Mouse (Mus musculus) kidney, adult 11 months (tissue): ENCODE results near the gene Sox5.

Source experiments
- DNase-seq: peaks from one replicate; pipeline ENCODE4 v3.0.0; 2022

Sox5 gene

DNA sequence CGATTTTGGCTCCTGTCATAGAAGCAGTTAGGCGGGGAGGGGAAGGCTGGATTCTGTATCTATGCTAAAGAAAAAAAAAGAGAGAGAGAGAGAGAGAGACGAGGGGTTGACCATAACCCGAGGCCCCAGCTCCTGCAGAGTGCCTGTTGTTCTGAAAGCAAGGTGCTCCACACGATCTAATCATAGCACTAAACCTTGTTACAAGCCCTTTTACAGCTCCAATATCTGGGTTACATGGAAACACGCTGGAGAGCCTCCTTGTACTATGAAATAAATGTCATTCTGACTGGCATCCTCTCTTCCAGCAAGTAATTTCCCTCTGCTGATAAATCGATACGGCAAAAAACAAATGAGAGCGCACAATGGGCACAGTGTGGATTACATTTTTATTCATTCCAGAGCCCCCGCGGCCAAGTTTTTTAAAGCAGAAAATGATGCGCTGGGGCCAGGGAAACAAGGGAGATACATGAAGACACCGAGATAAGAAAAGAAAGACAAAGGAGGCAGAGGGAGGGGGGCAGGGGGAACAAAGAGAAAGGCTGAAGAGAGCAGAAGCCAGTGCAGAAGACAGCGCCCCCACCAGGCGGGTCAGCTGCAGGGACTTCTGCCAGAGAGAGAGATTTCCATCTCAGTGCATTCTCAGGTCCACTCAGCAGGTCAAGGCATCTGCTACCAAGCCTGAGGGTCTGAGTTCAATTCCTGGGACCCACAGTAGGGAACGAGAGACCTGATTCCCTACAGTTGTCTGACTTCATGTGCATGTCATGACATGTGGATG is 304.3 kb downstream of the Sox5 start:
- no peak for DNase-seq

DNA sequence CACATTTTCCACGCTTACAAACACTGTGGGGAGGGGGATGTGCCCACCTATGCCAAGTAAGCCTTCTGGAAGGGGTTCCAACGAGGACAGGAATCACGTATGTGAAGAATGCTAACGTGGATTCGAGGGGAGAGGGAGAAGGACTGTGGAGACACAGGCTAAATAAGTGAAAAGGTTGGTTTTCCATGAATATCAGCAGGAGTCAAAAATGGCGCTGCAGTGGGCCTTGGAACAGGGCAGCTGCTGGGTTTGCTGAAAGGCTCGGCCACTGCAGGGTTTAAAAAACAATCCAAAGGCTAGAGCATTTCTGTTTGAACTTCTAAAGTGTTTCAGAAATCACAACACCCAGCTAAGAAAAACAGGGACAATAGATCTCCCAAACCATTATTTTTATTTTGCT is 308.3 kb downstream of the Sox5 start:
- no peak for DNase-seq

DNA sequence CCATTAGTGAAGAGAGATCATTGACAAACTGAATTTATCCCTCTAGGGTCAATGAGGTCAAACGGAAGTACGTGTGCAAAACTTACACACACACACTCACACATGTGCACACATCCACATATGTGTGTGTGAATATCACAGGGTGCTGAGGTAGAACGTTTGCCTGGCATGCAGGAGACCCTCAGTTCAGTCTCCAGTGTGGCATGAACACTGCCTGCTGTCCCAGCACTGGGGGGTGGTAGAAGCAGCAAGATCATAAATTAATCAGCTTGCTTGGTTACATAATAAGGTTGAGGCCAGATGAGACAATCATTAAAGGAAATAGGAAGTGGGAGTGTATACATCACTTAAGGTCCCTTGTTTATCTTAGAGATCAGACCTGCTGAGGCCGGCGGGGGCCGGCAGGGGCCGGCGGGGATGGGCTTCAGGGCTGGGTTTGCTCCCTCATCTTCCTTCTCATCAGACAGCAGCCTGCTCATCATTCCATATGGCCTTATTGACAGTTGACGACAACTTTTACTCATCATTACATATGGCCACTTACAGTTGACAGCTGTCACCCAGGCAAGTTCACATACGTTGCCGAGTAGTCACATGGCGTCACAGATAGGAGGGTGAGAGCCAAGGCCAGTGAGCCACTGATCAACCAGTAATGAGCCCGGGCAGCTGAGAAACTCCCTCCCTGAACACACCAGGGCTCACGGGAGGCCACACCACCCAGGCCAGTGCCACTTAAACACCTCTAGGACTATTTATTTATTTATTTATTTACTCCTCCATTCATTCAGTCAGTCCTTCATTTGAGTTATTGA is 309.5 kb downstream of the Sox5 start:
- DNase-seq: no peak

DNA sequence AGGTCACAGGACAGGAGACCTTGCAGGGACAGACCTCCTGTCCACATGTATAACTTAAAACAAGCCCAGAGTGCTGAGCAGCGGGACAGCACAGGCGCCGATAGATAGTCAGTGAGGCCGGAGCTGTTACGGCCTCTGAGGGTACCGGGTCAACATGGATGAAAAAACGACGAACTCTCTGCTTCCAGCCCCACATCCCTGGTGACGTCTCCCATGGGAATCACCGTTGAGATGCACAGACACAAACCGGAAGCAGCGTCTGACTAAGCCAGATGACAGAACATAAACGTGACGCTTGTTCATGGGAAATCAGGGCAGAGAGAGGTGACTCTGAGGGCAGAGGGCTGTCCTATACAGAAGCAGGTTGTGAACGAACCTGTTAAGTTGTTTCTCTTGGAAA is 315.1 kb downstream of the Sox5 start:
- no peak for DNase-seq

DNA sequence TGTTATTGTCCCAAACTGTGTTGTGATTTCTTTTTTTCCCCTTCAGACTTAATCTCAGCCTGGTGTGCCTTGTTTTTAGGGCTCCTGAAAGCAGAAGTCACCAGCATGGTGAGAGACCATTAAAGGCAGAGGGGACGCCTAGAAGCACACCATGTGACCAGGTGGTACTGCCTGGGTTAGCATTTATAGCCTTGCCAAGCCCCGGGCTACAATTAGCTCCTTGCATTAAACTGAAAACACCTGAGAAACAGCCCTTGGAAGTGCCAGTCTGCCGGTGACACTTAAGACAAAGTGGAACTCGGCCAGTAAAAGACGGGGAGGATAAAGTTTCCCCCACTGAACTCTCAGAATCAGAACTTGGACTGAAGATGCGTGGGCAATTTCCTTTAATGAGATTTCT is 318.1 kb downstream of the Sox5 start:
- peak; percentile 5 for DNase-seq

DNA sequence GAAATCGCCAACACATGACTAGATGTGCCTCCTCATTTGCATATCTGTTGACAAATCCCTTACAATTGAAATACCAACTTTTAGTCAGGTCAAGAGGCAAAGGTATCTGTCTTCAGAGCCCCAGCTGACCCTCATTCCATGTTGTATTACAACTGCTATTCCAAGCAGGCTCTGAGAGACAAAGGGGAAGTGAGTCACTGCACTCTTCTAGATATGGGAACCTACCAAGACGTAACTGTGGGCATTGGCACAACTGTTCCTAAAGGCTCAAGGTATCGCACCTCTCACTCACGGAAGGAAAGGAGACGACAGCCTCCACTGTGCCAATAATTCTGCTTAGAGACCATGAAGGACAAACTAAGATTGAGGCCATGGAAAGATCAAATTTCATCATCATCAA is 318.5 kb downstream of the Sox5 start:
- DNase-seq: no peak

DNA sequence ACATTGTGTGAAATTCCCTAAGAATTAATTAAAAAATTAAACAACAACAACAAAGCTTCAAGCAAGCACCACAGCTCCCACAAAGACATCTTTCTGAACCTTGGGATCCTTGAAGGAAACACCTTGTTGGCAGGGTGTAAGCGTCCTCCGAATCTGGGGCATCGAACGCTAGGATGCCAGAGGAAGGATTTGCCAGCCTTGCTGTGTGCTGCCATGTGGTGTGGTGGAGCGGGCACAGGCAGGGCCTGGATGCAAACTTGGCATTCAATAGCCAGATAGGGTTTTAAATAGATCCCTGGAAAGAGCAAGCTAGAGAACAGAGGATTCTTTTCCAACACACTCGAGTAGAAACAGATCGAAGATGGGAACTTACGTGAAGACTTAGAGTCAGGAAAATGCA is 322.3 kb downstream of the Sox5 start:
- DNase-seq: no peak

DNA sequence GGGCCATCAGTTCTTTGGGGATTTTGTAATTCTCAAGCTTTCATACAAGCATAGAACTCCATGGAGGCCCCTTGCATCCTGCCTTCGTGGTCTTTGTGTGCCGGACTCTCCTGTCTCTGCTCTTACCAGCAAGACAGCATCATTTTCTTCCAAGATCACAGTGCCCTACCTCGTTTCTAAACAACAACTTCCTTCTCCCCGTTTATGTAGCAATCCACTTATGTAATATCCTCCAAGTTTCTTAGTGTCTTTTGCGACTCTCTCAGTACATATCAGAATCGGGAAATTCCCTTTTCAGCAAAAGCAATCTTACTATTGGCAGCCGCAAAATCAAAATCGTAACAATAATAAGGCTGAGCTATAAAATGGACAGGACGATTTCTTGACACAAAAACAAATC is 324.3 kb downstream of the Sox5 start:
- no peak for DNase-seq

DNA sequence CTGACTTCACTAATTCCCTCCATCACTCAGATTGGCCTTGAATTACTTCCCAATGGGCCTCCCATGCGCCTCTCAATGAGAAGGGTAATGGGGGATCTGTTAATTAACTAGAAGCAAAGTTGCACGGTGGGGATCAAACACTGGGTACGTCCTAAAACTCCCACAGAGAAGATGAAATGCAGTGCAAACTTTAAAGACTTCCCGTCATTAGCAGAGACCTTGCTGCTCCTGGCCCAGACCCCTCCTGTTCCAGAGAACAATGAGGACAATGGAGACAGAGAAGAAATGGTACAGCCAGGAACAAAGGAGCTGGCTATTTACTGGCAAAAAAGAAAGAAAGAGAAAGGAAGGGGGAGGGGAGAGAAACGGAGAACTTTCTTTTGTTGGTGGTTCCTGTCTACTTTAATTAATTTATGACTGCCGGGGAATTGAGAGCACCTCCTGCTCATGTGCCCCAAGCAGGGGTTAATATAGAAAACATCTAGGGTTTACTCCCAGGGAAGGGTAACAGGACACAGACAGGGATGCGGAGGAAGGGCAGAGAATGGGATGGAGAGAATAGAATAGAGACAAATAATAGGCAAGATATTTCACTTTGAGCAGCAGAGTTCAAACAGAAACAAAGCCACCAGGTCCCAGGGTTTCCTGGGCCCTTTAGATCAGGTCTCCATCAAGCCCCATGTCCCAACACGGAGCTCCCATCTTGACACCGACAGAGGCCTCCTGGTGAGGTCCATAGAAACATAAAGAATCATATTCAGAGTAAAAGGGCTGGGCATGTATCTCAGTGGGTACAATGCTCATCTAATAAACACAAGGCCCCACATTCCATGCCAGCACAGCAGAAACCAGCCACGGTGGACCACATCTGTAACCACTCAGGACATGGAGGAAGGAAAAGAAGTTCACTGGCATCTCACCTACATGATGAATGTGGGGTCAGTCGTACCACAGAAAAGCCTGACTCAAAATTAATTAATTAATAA is 327.2 kb downstream of the Sox5 start:
- no peak for DNase-seq

DNA sequence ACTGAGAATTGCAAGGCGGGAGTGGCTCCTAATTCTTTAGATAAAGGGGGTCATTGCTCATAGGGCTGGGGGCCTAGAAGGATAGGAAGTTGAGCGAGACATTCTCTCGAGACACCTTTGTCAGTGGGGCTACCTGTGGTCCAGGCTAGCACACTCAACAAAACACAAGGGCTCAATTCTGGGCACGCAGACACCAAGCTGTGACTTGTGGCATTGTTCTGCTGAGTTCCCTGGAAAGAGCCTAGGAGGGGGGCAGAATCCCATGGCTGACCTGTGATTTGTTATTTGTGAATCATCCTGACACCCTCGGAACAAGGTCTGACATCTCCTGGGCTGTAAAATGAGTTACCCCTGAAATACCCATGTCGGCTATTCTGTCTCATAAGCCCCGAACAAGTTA is 328.2 kb downstream of the Sox5 start:
- no peak for DNase-seq

DNA sequence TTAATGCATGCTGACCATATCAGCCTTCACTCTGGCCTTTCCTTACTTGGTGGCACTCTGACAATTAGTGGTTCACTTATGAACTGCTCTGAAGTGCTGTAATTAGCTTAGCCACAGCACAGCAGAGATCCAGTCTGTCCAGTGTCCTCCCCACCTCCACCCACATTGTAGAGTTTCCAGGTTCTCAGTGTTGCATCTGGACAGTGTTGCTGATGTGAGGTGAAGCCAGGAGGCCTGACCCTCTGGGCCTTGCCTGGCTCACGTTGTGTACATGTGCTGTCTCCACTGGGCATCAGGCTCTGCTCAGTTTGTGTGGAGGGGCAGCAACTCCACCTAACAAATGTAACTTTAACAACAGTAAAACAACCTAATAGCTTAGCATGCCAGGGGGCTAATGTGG is 328.6 kb downstream of the Sox5 start:
- DNase-seq: no peak

DNA sequence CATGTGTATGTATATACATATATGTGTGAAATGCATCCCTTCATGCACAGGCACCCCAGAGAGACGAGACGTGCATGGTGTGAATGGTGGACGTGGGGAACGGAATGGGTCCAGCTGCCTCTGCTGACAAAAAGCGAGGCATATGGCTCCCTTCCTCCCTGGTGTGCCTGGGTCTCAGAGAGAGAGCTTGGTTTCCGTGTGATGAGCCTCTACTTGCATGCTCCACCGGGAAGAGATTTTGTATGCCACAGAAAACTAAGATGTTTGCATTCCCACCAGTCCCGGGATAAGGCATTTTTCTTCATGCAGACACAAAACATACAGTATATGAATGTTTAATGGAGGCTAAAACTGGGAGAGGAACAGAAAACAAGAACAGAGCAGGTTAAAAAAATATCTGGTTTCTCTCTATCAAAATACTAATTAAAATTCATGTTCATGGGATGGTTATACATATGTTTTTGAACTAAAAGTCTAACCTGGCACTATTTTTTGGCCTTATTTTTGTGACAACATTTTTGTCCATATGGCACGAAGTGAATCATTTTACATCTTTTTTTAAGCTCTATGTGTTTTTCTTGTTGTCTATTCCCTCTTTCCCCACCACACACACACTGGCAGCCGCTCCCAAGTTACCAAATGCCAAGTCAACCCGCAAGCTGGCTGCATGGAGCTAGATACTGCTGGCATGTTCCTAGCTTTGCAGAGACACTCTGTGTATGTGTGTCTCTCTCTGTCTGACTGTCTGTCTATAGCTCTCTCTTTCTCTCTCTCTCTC is 329.4 kb downstream of the Sox5 start:
- DNase-seq: no peak

DNA sequence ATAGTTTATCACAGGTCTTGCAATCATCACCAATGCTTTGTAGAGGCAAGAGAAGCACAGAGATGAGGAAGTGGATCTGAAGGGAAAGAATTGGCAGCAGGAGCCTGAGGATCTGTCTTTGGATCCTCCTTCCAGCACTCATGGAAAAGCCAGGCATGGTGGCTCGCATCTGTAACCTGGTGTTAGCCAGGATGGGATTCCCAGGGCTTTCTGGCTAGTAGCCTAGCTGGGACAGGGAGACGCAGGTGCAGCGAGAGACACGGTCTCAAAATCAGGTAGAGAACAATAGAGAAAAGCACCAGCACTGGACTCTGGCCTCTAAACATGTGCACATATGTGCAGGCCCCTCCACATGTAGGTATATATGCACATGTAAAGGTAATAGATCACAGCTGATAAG is 330.1 kb downstream of the Sox5 start:
- no peak for DNase-seq

DNA sequence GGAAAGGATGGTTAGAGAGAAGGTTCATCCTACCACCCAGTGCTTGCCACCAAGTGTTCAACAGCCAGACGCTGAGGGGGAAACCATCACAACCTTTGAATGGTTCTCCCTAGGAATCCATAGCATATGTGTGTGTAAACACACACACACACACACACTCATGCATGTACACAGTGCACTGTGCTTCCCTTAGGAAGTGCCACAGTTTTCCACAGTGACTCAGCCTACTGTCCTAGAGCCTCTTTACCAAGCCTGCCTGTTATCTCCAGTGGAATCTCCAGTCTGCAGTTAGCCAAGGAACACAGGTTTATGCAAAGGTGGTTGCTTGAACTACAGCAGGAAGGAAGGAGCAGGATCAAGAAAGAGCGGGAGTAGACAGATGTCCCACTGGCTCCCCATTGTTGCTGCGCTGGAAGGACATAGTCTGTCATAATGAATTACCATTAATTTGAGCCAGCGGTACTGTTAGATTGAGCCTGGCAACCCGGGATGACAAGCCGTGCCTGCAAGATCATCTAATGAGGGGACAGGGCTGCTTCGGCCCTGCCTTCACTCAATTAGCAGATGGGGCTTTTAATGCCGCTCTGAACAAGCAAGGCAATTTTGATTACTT is 335.9 kb downstream of the Sox5 start:
- no peak for DNase-seq

DNA sequence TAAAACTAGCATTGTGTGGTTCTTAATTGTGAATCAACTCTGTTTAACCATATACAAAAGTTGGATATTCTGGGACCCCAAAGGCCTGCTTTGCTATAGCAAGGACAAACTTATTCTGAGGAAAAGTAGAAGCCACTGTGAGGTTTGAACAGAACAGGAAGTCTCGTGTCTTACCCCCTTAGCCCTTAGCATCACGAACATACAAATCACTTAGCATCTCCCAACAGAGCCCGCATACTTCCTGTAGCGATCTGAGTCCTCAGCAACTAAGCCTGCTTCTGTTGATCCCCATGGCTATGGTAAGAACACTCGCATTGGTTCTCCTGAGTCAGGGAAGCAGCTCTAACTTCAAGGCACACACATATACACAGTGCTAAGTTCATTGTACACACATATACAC is 337.4 kb downstream of the Sox5 start:
- DNase-seq: no peak

DNA sequence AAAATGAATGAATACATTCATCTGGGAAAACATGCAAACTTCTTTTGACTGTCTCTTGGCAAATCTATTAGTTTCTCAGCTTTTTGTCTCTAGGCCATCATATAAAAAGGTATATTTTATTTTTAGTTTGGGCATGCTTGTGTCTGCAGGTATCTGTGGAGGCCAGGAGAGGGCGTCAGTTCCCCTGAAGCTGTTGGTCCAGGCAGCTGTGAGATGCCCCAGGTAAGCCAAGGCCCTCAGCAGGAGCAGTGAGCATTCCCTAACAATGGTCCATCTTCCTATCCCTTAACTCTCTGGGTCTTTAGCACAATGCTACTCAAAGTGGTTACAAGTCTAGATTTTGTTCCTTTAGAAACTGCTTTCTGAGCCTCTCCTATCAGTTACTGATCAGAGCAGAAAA is 338.1 kb downstream of the Sox5 start:
- no peak for DNase-seq

DNA sequence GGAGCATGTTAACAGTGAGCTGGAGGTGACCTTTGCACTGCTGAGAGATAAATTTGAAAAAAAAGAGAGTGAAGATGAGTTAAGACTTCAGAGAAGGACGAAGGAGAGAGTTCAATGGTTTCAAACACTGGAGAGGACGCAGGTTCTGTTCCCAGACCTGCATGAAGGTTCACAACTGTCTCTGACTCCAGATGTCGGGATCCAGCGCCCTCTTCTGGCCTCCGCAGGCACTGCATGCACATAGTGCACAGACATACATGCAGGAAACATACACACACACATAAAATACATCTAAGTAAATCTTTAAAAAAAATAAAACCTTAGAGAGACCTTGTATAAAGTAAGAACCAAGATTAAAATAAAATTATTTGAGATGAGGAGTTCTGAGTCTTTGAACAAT is 352.5 kb downstream of the Sox5 start:
- no peak for DNase-seq

DNA sequence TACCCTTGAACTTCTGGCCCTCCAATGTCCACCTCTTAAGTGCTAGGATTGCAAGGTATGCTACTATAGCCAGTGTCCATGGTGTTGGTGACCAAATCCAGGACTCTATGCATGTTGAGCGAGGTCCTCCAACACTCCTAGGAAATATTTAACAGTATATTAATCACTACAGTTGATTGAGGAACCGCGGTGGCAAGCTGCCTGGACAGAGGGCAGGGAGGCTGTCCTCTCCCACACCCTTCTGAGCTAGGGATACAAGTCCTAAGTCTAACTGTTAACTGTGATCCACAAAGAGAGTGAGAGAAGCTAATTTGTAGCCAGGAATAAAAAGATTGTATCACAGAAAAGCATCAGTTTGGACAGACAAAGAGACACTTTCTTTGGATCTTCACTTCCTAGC is 373.7 kb downstream of the Sox5 start:
- DNase-seq: peak; percentile 26

DNA sequence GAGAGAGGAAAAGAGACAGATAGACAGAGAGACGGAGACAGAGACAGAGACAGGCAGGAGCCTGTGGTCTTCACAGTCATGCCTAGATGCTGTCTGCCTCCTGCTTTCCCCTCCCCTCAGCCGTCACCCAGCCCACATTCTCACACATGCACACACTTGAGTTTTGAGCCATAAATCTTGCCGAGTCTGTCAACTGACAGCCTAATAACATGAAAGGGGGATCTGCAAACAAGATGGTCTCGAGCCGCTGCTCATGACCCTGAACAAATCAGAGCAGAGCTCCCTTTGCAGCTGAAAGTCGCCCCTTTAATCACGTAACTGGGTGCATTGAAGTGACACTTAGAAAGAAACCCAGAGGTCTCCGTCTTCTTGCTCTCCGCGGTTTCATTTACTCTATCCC is 383.7 kb downstream of the Sox5 start:
- DNase-seq: no peak

DNA sequence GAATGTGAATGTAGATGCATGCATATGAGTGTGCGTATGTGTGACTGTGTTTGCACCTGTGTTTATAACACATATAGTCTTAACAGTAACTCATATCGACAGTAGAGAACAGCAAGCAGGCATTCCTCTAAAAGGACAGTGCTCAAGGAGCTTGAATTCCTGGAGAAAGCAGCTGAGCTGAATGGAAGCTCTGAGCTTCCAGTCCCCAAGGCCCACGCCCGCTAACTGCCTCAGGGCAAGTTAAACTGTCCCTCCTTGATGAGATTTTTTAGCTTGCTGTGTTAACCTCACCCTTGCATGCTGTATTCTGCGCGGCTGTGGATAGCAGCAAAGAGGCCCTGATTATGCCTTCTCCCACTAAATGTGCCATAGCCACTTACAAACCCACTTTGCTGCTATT is 388.6 kb downstream of the Sox5 start:
- no peak for DNase-seq

DNA sequence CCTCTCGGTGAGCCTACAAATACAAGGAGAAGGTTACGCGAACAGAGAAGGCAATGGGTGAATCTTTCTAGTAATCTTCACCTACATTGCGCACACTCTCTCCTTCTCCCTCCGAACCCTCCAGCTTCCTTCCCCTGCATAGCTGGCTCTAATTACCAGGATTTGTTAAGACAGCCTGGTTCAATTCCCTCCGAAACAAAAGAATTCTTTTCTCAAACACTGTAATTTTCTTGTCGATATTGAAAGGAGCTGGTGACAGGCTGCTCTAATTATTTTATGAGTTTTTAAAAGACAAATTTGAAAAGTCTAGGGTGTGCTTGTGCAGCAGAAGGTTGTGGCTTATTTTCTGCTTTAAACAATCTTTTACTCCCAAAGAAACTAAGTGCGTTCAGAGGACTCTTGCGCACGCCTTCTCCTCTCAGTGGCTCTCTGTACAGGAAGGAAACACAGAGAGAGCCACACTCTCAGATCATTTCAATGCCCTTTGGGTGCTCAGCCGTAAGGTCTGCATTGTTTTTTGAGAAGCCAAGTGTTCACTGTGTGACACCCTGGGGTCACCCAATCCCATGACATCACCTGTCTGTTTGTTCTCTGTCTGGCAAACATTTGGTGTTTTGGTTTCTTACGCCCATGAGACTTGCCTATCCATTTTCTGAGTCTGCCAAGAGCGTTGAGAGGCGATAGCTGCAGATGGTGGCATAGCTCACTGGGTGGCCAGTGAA is 392.3 kb downstream of the Sox5 start:
- no peak for DNase-seq
